Mouse (Mus musculus): ENCODE results near the gene Hes6. TPM values are rescaled to one million over a fixed set of nuclear protein-coding genes. Genes with fewer than 3 reads are reported as not detected.
A peak's percentile ranks its signal among the peaks of the same experiment; 100 is the strongest.

Gene Hes6
- polyA plus RNA-seq, 1 experiment from 2014 or later: 101 TPM

DNA sequence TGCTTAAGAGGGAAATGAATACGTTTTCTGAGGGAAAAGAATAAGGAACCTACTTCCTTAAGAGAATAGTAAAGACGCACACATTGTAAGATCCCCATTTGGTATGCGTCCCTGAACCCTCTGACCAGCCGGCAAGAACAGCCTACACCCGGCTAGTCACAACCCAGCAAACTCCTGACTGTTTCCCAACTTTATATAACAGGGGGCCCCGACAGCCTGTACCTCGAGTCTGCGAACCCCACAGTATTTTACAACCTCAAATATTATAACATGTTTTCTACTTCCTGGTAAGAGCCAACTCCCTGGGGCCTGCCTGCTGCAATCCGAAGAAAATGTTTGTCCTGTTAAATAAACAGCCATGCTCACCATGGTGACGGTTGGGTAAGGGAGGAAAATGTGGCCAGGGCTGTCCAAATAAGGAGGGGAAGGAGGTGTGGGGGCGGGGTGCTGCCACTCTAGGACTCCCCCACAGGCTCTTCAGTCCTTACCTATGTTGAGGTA, 42.5 kb upstream of the Hes6 start:
- H3K9me3 ChIP-seq (ENCODE audit: control insufficient read depth, low read length): no peaks in the 10 kb centered on the region
- peak overlapping the region; percentile 13; the same call in 1 of the 2 replicates for H3K4me2 ChIP-seq (ENCODE audit: low read depth, severe bottlenecking)
- ATAC-seq (ENCODE audit: insufficient number of reproducible peaks, low FRiP score, low TSS enrichment, low read depth): no peak
- no peak overlapping the region for H3K4me3 ChIP-seq (ENCODE audit: low read depth, low read length)
- H3K27ac ChIP-seq (replicated peaks; ENCODE audit: low read depth, low read length): no peak overlapping the region
- WGBS: 49% methylated on average over 11 of the region's 11 CpGs
- H3K36me3 ChIP-seq (ENCODE audit: control insufficient read depth, insufficient read depth, low read length): no peaks in the 10 kb centered on the region
- H3K9ac ChIP-seq (ENCODE audit: low read length): no peak overlapping the region
- H3K27me3 ChIP-seq (ENCODE audit: control insufficient read depth, insufficient read depth, low read length): no peaks in the 10 kb centered on the region
- H3K4me1 ChIP-seq (ENCODE audit: control insufficient read depth, insufficient read depth, low read length): peaks cover 10% of the 10 kb centered on the region
- DNase-seq (ENCODE audit: low spot score): peak; percentile 43

DNA sequence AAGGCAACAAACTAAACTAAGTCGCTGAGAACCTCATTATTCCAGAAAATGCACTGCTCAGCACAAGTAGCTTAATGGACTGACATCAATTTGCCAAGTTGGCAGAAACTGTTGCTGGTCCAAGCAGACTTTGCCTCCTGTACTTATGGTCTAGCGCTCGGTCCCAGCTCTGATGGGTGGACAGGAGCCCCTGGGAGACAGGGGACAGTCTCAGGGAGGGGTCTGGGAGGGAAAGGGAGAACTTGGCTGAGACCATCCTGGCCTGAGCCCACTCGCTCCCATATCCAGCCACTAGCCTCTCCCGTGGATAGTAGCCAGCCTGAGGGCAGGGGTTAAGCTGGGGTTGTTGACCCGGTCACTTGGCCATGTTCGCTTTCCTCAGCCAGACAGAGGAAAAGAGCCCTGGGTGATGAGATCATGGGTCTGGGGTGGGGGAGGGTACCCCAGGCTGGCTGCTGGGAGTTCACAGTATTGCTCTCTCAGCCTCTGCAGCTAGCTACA, 41.9 kb upstream of the Hes6 start:
- DNase-seq (ENCODE audit: low spot score) (peak; percentile 29), ATAC-seq (ENCODE audit: insufficient number of reproducible peaks, low FRiP score, low TSS enrichment, low read depth) (no peak)
- Histone ChIP-seq H3K36me3 (ENCODE audit: control insufficient read depth, insufficient read depth, low read length) (no peaks in the 10 kb centered on the region), H3K9me3 (ENCODE audit: control insufficient read depth, low read length) (no peaks in the 10 kb centered on the region), H3K4me2 (ENCODE audit: low read depth, severe bottlenecking) (no peak overlapping the region), H3K27ac (replicated peaks; ENCODE audit: low read depth, low read length) (no peak overlapping the region), H3K9ac (ENCODE audit: low read length) (no peak overlapping the region), H3K27me3 (ENCODE audit: control insufficient read depth, insufficient read depth, low read length) (no peaks in the 10 kb centered on the region), H3K4me1 (ENCODE audit: control insufficient read depth, insufficient read depth, low read length) (peaks cover 10% of the 10 kb centered on the region), H3K4me3 (ENCODE audit: low read depth, low read length) (no peak overlapping the region)
- 31% methylated on average over 7 of the region's 7 CpGs for WGBS

DNA sequence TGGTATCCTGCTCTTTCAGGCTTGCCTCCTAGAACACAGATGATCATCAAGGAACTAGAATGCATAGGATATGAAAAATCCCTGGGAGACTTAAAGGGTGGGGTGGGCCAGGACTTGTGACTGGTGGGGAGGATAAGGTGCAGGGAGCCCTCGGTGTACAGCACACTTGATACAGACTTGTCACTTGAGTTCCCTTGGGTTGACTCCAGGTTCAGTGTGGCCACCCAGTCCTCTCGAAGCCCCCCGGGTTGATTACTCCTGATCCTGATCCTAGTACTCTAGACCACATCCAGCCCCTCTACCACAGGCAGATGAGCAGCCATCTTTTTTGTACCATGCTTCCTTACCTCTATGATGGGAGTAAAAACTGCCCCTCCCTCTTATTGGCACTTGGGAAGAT, 41.1 kb upstream of the Hes6 start:
- DNase-seq (ENCODE audit: low spot score): no peak
- Histone ChIP-seq H3K4me3 (ENCODE audit: low read depth, low read length) (no peak overlapping the region), H3K9ac (ENCODE audit: low read length) (no peak overlapping the region), H3K27me3 (ENCODE audit: control insufficient read depth, insufficient read depth, low read length) (no peaks in the 10 kb centered on the region), H3K4me1 (ENCODE audit: control insufficient read depth, insufficient read depth, low read length) (peaks cover 10% of the 10 kb centered on the region), H3K9me3 (ENCODE audit: control insufficient read depth, low read length) (no peaks in the 10 kb centered on the region), H3K27ac (replicated peaks; ENCODE audit: low read depth, low read length) (no peak overlapping the region), H3K4me2 (ENCODE audit: low read depth, severe bottlenecking) (no peak overlapping the region), H3K36me3 (ENCODE audit: control insufficient read depth, insufficient read depth, low read length) (no peaks in the 10 kb centered on the region)
- WGBS: 92% methylated on average over 3 of the region's 3 CpGs
- ATAC-seq (ENCODE audit: insufficient number of reproducible peaks, low FRiP score, low TSS enrichment, low read depth): no peak

DNA sequence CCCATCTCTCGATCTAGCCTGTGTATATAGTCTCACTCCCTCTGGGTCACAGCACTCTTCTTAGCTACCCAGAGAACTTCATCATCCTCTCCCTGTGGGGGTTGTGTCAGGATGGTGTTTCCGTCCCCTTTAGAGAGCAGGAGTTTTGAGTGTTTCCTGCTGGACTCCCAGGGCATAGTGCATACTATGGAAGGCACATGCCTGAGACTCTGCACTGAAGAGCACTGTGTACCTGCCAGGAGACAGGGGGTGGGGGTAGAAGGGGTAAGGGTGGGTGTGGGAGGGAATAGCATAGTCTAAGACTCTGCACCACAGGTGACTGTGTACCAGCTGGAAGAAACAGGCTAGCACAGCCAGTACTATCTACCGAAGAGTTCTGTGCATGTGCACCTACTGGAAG, 40.5 kb upstream of the Hes6 start:
- H3K36me3 ChIP-seq (ENCODE audit: control insufficient read depth, insufficient read depth, low read length): no peaks in the 10 kb centered on the region
- no peaks in the 10 kb centered on the region for H3K27me3 ChIP-seq (ENCODE audit: control insufficient read depth, insufficient read depth, low read length)
- no peak overlapping the region for H3K27ac ChIP-seq (replicated peaks; ENCODE audit: low read depth, low read length)
- no peak overlapping the region for H3K4me2 ChIP-seq (ENCODE audit: low read depth, severe bottlenecking)
- no peak overlapping the region for H3K4me3 ChIP-seq (ENCODE audit: low read depth, low read length)
- no peak overlapping the region for H3K9ac ChIP-seq (ENCODE audit: low read length)
- no peaks in the 10 kb centered on the region for H3K9me3 ChIP-seq (ENCODE audit: control insufficient read depth, low read length)
- ATAC-seq (ENCODE audit: insufficient number of reproducible peaks, low FRiP score, low TSS enrichment, low read depth): no peak
- peaks cover 10% of the 10 kb centered on the region for H3K4me1 ChIP-seq (ENCODE audit: control insufficient read depth, insufficient read depth, low read length)
- 90% methylated on average over 3 of the region's 3 CpGs for WGBS
- DNase-seq (ENCODE audit: low spot score): no peak

DNA sequence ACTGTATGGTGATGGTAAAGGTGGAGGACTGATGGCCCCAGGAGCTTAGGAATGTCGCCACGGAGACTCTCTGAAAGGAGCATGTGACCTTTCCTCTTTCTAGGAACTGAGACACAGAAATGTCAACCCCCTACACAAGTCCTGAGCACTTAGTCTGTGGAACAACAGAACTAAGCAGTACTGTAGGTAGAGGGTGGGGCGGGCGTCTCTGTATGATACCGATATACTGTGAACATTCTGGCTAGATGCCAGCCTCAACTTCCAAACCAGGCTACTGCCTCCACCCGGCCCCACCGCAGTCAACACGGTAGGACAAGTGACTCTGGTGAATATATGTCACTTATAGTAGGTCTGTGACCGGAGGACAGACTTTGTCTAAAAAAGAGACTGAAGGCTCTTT, 40.1 kb upstream of the Hes6 start:
- Histone ChIP-seq H3K27me3 (ENCODE audit: control insufficient read depth, insufficient read depth, low read length) (no peaks in the 10 kb centered on the region), H3K9me3 (ENCODE audit: control insufficient read depth, low read length) (no peaks in the 10 kb centered on the region), H3K27ac (replicated peaks; ENCODE audit: low read depth, low read length) (no peak overlapping the region), H3K36me3 (ENCODE audit: control insufficient read depth, insufficient read depth, low read length) (no peaks in the 10 kb centered on the region), H3K9ac (ENCODE audit: low read length) (no peak overlapping the region), H3K4me2 (ENCODE audit: low read depth, severe bottlenecking) (no peak overlapping the region), H3K4me1 (ENCODE audit: control insufficient read depth, insufficient read depth, low read length) (peaks cover 10% of the 10 kb centered on the region), H3K4me3 (ENCODE audit: low read depth, low read length) (no peak overlapping the region)
- WGBS: 91% methylated on average over 9 of the region's 9 CpGs
- no peak for ATAC-seq (ENCODE audit: insufficient number of reproducible peaks, low FRiP score, low TSS enrichment, low read depth)
- DNase-seq (ENCODE audit: low spot score): no peak

DNA sequence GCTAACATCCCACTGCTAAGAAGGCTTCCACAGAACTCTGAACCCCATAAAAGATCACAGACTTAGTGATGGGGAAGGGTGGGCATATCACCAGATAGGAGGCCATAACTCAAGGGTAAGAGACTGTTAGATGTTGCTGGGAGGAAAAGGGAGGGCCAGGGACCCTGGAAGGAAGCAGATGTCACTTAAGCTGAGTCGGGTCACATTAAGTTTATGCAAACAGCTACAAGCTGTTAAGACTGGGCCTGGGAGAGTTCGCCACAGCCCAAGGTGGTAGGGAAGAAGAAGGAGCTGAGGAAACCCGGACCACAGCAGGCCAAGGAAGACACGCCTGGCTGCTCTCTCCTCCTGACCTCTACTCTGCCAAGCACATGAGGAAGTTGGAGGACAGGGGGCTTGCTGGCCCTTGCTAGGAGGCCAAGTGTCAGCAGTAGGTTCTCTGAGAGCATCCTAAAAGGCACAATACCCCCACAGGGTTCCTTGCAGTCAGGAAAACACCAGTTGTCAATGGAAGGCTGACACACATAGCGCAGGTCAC, 37.8 kb upstream of the Hes6 start:
- Histone ChIP-seq H3K27ac (replicated peaks; ENCODE audit: low read depth, low read length) (no peak overlapping the region), H3K27me3 (ENCODE audit: control insufficient read depth, insufficient read depth, low read length) (no peaks in the 10 kb centered on the region), H3K4me1 (ENCODE audit: control insufficient read depth, insufficient read depth, low read length) (peaks cover 8% of the 10 kb centered on the region), H3K4me3 (ENCODE audit: low read depth, low read length) (no peak overlapping the region), H3K36me3 (ENCODE audit: control insufficient read depth, insufficient read depth, low read length) (peaks cover 3% of the 10 kb centered on the region; the same call in 1 of the 2 replicates), H3K9me3 (ENCODE audit: control insufficient read depth, low read length) (peaks cover 4% of the 10 kb centered on the region; the same call in 1 of the 2 replicates), H3K4me2 (ENCODE audit: low read depth, severe bottlenecking) (no peak overlapping the region), H3K9ac (ENCODE audit: low read length) (no peak overlapping the region)
- DNase-seq (ENCODE audit: low spot score): no peak
- WGBS: 53% methylated on average over 5 of the region's 5 CpGs
- no peak for ATAC-seq (ENCODE audit: insufficient number of reproducible peaks, low FRiP score, low TSS enrichment, low read depth)

DNA sequence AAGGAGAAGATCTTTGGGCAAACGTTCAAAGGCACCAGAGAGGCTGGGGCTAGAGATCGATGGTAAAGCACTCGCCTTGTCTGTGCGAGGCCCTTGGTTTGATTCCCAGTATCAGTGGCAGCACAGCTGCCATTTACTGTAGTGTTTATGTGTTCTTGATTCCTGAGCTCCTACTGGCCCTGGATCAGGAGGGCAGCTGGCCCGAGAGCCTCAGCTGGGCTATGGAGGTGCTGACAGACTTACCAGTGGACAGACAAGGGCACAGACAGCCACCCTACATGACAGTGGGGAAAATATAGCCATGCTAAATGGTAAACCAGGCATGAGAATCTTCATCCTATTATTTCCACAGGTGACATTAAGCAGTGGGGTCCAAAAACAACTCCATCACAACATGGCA, 37.0 kb upstream of the Hes6 start:
- DNase-seq (ENCODE audit: low spot score): no peak
- Histone ChIP-seq H3K9me3 (ENCODE audit: control insufficient read depth, low read length) (peaks cover 4% of the 10 kb centered on the region; the same call in 1 of the 2 replicates), H3K27me3 (ENCODE audit: control insufficient read depth, insufficient read depth, low read length) (no peaks in the 10 kb centered on the region), H3K27ac (replicated peaks; ENCODE audit: low read depth, low read length) (no peak overlapping the region), H3K36me3 (ENCODE audit: control insufficient read depth, insufficient read depth, low read length) (peaks cover 3% of the 10 kb centered on the region; the same call in 1 of the 2 replicates), H3K4me3 (ENCODE audit: low read depth, low read length) (no peak overlapping the region), H3K4me2 (ENCODE audit: low read depth, severe bottlenecking) (no peak overlapping the region), H3K9ac (ENCODE audit: low read length) (no peak overlapping the region), H3K4me1 (ENCODE audit: control insufficient read depth, insufficient read depth, low read length) (peaks cover 3% of the 10 kb centered on the region)
- ATAC-seq (ENCODE audit: insufficient number of reproducible peaks, low FRiP score, low TSS enrichment, low read depth): no peak
- 87% methylated on average over 5 of the region's 5 CpGs for WGBS

DNA sequence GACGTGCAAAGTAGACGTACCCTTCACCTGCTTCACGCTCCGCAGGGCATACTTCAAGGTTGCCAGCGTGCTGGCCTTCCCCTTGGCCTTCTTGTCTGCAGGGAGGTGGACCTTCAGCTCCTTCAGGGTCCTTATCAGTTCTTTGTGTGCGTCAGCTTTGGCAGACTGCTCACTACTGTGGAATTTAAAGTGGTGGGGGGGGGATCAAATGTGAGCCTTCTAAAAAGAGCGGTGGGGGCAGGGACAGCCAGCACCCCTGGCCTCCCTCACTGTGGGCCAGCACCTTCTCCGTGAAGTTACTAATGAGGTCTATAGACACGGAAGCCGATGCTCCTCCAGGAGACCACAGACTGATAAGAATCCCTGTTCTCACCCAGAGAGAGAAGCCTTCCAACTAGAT, 34.9 kb upstream of the Hes6 start:
- H3K27ac ChIP-seq (replicated peaks; ENCODE audit: low read depth, low read length): no peak overlapping the region
- peaks cover 4% of the 10 kb centered on the region; the same call in 1 of the 2 replicates for H3K9me3 ChIP-seq (ENCODE audit: control insufficient read depth, low read length)
- no peaks in the 10 kb centered on the region for H3K4me1 ChIP-seq (ENCODE audit: control insufficient read depth, insufficient read depth, low read length)
- DNase-seq (ENCODE audit: low spot score) (no peak), ATAC-seq (ENCODE audit: insufficient number of reproducible peaks, low FRiP score, low TSS enrichment, low read depth) (no peak)
- H3K4me2 ChIP-seq (ENCODE audit: low read depth, severe bottlenecking): no peak overlapping the region
- no peak overlapping the region for H3K9ac ChIP-seq (ENCODE audit: low read length)
- H3K36me3 ChIP-seq (ENCODE audit: control insufficient read depth, insufficient read depth, low read length): peaks cover 3% of the 10 kb centered on the region; the same call in 1 of the 2 replicates
- H3K4me3 ChIP-seq (ENCODE audit: low read depth, low read length): no peak overlapping the region
- 90% methylated on average over 10 of the region's 10 CpGs for WGBS
- no peaks in the 10 kb centered on the region for H3K27me3 ChIP-seq (ENCODE audit: control insufficient read depth, insufficient read depth, low read length)

DNA sequence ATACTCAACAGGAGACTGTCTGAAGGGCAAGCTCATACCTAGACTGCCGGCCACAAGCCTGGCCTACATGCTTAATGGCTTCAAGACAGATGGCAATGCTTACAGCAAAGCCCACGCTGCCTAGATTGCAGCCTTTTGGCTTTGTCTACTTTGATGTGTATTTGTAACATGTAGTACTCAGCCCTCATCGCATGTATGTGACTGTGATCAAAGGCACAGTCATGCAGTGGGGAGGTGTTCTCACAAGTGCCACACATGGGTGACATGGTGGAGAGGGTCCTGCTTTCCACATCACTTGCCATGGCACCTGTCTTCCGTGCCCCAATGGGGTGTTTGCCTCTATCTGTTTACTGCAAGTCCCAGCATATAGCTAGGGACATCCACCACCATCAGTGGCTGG, 32.7 kb upstream of the Hes6 start:
- H3K9me3 ChIP-seq (ENCODE audit: control insufficient read depth, low read length): peaks cover 4% of the 10 kb centered on the region; the same call in 1 of the 2 replicates
- WGBS: 95% methylated on average over 4 of the region's 4 CpGs
- H3K4me3 ChIP-seq (ENCODE audit: low read depth, low read length): no peak overlapping the region
- peaks cover 3% of the 10 kb centered on the region; the same call in 1 of the 2 replicates for H3K36me3 ChIP-seq (ENCODE audit: control insufficient read depth, insufficient read depth, low read length)
- no peaks in the 10 kb centered on the region for H3K4me1 ChIP-seq (ENCODE audit: control insufficient read depth, insufficient read depth, low read length)
- no peak overlapping the region for H3K9ac ChIP-seq (ENCODE audit: low read length)
- DNase-seq (ENCODE audit: low spot score) (no peak), ATAC-seq (ENCODE audit: insufficient number of reproducible peaks, low FRiP score, low TSS enrichment, low read depth) (no peak)
- H3K27me3 ChIP-seq (ENCODE audit: control insufficient read depth, insufficient read depth, low read length): no peaks in the 10 kb centered on the region
- no peak overlapping the region for H3K27ac ChIP-seq (replicated peaks; ENCODE audit: low read depth, low read length)
- no peak overlapping the region for H3K4me2 ChIP-seq (ENCODE audit: low read depth, severe bottlenecking)

Measured in limb, embryonic 11.5 days (tissue).